Mouse (Mus musculus): ENCODE results near the gene Atf7.

DNA sequence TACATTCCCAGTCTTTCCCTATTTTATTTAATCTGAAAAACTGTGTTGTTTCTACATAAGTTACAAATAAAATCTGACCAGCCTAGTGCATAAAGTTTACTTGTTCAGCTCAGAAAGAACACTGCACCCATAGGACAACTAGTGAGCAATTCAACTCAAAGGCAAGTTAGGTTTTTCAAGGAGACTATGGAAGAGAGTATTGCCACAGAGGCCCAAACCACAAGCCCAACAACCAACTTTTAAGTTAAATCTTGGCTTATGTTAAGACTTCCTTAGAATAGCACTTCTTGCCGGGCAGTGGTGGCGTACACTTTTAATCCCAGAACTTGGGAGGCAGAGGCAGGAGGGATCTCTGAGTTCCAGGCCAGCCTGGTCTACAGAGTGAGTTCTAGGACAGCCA, 9.1 kb downstream of the Atf7 start:
- no peak for TF ChIP-seq CTCF (IDR thresholded peaks at IDR 0.05; ENCODE audit: extremely low read depth, insufficient read depth, low read length)
- TF ChIP-seq POLR2A (IDR thresholded peaks at IDR 0.05; ENCODE audit: extremely low read depth, insufficient read depth, low read length): no peak

Measured in cortical plate, adult 2 months (tissue).